Mouse (Mus musculus) adrenal gland, adult 2 months (tissue): ENCODE results near the gene Uap1. TPM values are rescaled to one million over a fixed set of nuclear protein-coding genes. Genes with fewer than 3 reads are reported as not detected.

ENCODE experiments used
- DNase-seq: peaks from one replicate; pipeline ENCODE4 v3.0.0; 2021
- polyA plus RNA-seq: library from polyadenylated mRNA; depleted of rRNA; stranded (reverse); fragments of >200 nt; gene quantifications from 2 replicates; pipeline ENCODE4 v1.2.3, GENCODE M21; 2012
- total RNA-seq, 2 experiments: library from RNA; stranded (reverse); gene quantifications; 2 replicates each; pipeline ENCODE4 v1.2.3; 2021

Gene Uap1
- total and polyA plus RNA-seq, 3 experiments = 7.5 to 47.2 (median 42.3) TPM

- no peak for DNase-seq
Measured at GRCm38 (mm10) chr1:170167781-170168180, 7.0 kb downstream of the Uap1 start.

DNA sequence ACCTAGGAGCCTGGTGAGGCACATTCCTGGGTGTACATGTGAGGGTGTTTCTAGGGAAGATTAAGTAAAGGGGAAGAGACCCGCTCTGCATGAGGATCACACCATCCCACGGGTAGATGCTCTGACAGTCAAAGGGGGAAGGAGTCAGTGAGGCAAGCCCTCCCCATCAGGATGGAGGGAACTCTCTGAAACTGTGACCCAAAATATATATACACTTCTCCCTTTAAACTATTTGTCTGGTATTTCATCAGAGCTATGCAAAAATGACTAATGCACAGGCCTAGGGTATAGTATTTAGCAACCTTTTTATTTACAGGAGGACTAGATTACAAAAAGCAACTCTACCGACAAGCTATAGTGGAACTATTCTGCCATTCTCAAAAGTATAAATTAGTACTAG, 9.8 kb downstream of the Uap1 start:
- no peak for DNase-seq

DNA sequence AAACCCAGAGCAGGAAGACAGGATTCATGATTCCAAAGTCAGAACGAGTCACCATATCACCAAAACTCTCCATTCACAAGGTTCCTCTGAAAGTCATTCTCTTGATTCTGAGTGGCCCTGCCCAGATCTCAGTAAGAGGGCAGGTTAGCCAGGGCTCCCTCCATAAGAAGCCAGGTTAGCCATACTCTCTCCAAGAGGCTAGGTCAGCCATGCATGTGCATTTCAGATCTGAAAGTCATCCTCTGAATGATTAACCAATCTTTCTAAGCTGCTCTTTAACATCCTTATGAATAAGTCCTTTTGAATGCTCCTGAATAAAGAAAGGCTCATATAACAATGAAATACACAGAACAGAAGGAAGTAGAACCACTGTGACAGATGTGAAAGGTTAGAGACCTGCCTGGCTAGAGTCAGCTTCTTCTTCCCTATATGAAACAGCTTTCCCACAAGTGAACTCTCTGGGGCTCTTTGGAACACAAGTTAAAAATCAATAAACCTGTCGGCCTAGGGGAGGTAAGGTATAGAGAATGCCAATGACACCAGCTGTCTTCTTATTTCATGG, 10.6 kb downstream of the Uap1 start:
- DNase-seq = no peak

- no peak for DNase-seq
Measured at GRCm38 (mm10) chr1:170163398-170163943, 11.3 kb downstream of the Uap1 start.

- DNase-seq = peak; percentile 45
Measured at GRCm38 (mm10) chr1:170161852-170162251, 12.9 kb downstream of the Uap1 start.

DNA sequence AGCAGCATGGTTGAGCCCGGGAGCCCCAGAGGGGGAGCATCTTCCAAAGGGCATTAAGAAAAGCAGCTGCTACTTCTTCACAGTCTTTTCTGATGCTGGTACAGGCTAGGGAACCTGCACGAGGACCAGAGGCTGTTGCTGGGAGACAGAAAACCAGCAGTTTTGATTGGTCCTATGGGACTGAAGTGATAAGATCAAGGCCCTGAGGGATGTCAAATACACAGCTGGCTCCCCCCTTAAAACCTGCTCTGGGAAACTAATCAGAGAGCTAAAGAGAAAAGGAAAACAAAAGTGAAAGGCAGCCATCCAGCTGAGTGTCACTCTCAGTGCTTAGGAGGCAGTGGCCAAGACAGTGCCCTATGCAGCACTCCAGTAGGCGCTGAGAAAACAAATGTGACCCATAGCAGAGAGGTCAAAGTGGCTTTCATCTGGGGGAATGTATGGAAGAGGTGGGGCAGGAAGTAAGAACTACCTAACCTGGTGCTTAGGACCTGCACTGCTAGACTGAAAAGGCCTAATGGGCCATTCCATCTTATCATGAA, 14.3 kb downstream of the Uap1 start:
- no peak for DNase-seq

- DNase-seq = no peak
Measured at GRCm38 (mm10) chr1:170159707-170160106, 15.1 kb downstream of the Uap1 start.

GRCm38 (mm10) chr1:170155761-170156160, 19.0 kb downstream of the Uap1 start:
- no peak for DNase-seq

DNA sequence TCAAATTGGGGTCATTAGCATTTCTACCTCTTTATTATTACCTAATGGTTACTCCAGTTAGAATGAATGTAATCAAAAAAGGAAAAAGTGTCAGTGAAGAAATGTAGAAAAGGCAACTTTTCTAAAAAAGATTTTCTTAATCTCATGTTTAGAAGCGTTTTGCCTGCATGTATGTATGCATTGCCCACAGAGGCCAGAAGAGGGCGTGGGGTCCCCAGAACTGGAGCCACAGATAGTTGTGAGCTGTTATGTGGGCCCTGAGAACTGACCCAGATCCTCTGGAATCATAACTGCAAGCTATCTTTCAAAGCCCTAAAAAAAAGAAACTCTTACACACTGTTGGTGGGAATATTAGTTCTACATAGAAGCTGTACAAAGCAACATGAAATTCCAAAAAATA, 19.5 kb downstream of the Uap1 start:
- DNase-seq = no peak

GRCm38 (mm10) chr1:170153986-170154385, 20.8 kb downstream of the Uap1 start:
- no peak for DNase-seq

DNA sequence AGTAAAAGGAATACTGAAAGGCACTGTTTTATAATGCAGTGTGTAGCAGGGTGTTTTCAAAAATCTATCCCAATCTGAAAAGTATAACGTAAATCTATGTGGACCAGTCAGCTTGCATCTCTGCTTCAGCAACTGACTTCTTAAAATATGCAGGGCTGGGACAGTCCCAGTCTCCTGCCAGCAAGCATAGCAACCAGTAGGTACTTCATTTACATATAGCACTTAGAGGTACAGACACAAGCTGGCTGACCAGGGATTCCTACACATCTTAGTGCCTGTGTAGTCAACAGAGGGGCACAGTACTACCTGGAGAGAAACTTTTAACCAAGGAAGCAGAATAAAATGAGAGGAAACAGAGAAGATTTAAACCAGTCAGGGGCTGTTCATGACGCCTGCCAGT, 22.2 kb downstream of the Uap1 start:
- no peak for DNase-seq

DNA sequence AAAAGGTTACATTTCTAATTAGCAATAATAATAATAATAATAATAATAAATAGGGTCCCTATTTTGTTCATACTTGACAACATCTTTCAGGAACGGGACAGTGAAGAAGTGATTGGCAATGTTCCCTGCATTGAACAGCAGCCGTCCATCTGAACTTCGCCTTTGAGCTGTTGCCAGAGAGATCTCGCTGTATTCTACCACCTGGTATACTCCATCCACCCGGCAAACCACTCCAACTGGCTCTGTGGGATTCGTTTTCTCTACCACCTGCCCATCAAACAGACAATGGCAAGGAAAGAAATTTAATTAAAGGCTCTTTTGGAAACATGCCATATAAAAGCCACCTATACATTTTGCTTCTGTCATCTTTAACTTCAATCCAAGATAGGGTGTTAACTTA, 23.9 kb downstream of the Uap1 start:
- DNase-seq = no peak

GRCm38 (mm10) chr1:170149756-170150155, 25.0 kb downstream of the Uap1 start:
- no peak for DNase-seq

DNA sequence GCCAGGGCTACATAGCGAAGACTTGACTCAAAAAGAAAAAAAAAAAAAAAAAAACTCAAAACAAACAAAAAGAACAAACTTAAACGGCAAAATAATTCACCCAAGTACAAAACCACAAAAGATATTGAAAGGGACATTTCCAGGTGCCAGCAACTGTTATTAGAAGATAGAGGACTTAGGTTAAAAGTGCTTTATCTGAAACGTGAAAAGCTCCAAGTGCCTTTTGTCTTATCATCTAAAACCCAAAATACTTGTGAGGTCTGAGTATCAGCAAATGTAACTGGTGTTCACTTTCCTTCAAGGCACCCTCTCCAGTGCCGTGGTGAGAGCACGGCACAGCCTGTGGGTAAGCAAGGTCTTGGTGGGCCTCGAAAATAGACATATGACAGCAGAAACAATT, 26.2 kb downstream of the Uap1 start:
- DNase-seq = no peak

DNA sequence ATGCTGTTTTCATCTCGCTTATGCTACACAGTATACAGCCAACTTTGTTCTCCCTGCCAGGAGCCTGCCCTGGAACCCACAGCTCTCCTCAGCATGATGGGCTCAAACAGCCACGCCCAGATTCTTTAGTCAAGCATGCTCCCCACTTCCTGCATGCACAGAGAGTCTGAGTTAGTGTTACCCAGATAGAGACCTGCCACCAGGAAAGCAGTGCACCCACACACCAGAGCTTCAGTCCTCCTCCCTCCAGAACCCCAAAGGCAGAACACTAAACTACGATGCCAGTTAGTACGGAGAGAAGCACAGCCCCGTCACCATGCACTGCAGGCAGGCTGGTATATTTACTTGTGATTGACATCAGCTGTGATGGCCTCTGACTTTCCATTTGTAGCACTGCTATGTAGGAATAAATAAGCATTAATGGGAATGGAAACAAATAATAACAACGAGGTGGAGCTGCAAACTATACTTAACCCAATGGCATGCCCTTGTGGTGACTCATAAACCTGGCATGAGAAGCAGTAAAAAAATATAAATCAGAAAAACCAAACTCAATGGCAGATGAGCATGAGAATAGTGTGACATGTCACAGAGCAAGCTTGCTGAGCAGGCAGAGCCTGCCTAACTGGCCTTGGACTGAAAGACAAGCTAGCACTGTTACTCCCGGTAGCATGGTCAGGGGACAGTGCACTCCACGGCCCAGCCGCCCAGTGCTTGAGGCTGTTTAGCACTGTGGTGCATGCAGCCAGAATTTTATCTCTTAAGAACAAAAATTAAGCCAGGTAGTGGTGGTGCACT, 26.9 kb downstream of the Uap1 start:
- peak; percentile 52 for DNase-seq

GRCm38 (mm10) chr1:170145606-170146005, 29.2 kb downstream of the Uap1 start:
- DNase-seq = no peak

DNA sequence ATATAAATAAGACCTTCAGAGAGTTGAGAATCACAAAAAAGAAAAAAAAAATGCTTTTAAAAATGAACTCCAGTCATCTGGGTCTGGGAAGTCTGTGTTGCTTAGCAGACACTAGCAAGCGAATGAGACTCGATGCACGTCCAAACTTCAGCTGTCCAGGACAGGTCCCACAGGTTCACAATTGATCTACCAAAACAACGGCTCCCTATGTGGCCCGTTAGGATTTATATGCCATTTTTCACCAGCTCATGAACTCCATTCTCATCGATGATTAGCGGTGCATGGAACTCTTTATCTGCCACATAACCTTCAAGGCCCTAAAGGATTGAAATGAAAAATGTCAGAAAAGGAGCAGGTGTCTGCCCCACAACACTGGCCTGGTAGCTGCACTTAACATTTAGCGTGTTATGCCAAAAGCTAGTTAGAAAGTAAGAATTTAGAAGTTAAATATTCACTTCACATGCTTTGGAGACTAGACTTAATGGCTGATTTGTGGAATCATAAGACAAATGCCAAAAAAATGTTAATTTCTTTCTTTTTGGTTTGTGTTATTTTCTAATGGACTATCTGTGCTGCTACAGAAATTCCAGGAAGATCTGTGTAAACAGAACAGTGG, 32.4 kb downstream of the Uap1 start:
- no peak for DNase-seq

GRCm38 (mm10) chr1:170141626-170142025, 33.1 kb downstream of the Uap1 start:
- DNase-seq = no peak

- peak; percentile 88 for DNase-seq
Measured at GRCm38 (mm10) chr1:170136351-170137009, 38.3 kb downstream of the Uap1 start.

GRCm38 (mm10) chr1:170134264-170134663, 40.5 kb downstream of the Uap1 start:
- DNase-seq = no peak

GRCm38 (mm10) chr1:170130962-170131361, 43.8 kb downstream of the Uap1 start:
- DNase-seq = no peak

- DNase-seq = no peak
Measured at GRCm38 (mm10) chr1:170124644-170125043, 50.1 kb downstream of the Uap1 start.
